In the genomic region with DNA sequence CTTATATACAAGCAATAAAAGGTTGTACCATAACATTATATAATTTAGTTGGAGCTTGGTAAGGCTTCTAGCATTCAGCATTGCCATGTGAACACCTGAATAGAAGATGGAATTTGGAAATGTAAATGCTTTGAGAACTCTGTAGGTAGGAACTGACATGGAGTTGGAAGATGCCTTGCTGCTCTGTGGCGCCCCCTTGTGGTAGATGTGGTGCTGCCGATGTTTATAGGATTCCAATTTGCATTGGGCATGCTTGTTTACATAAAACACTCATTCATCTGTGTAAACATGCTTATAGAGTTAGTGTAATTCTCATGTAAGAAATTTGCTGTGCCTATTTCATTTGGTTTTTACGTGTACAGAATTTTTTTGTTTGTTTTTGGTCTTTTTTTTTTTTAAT, we compare ENCODE assay signal across 7 mouse cellular contexts.
DNase-seq lines count a peak whose midpoint lies in the region; ATAC-seq and TF ChIP-seq lines count a peak whose summit lies in the region.

No protein-coding gene starts in this region.

- peaks cover 32% of the 10 kb centered on the region for H3K4me1 ChIP-seq in neural tube, embryonic 15.5 days
- H3K4me1 ChIP-seq in heart, embryonic 10.5 days: peaks cover 64% of the 10 kb centered on the region
- H3K4me1 ChIP-seq in limb, embryonic 14.5 days (ENCODE audit: control insufficient read depth, insufficient read depth, low read length): peaks cover 33% of the 10 kb centered on the region

- no peak for TF ChIP-seq POLR2A in limb, embryonic 14.5 days (IDR thresholded peaks at IDR 0.05; ENCODE audit: borderline replicate concordance, extremely low read depth, insufficient read depth, insufficient read length)

- no peaks in the 10 kb centered on the region for H3K36me3 ChIP-seq in neural tube, embryonic 15.5 days
- H3K36me3 ChIP-seq in heart, embryonic 10.5 days: no peaks in the 10 kb centered on the region
- no peaks in the 10 kb centered on the region for H3K36me3 ChIP-seq in limb, embryonic 14.5 days (ENCODE audit: control insufficient read depth, insufficient read depth, low read length)

- no peak overlapping the region for H3K27ac ChIP-seq in neural tube, embryonic 15.5 days (replicated peaks)
- H3K27ac ChIP-seq in heart, embryonic 10.5 days: no peak overlapping the region
- no peak overlapping the region for H3K27ac ChIP-seq in limb, embryonic 14.5 days (replicated peaks; ENCODE audit: low read depth, low read length)

- H3K4me3 ChIP-seq in neural tube, embryonic 15.5 days (replicated peaks): no peak overlapping the region
- no peak overlapping the region for H3K4me3 ChIP-seq in heart, embryonic 10.5 days
- no peak overlapping the region for H3K4me3 ChIP-seq in limb, embryonic 14.5 days (replicated peaks; ENCODE audit: low read length)

- DNase-seq in neural tube, embryonic 10.5 days (ENCODE audit: extremely low spot score, low spot score): peak; percentile 84
- DNase-seq in ZHBTc4 (ENCODE audit: low read depth, low spot score): peak; percentile 84
- peak; percentile 91 to 96 for DNase-seq in cerebellum, postnatal 10 days
- DNase-seq in heart, embryonic 10.5 days (ENCODE audit: low spot score): peak; percentile 88
- peak; percentile 67 for DNase-seq in limb, embryonic 14.5 days (ENCODE audit: low spot score)
- DNase-seq in right cerebral cortex, postnatal 14 days: peak; percentile 81

- H3K4me2 ChIP-seq in neural tube, embryonic 15.5 days: no peak overlapping the region
- no peak overlapping the region for H3K4me2 ChIP-seq in limb, embryonic 14.5 days (replicated peaks; ENCODE audit: low read depth, low read length, severe bottlenecking)

- 30% methylated on average over 3 of the region's 3 CpGs for WGBS in neural tube, embryonic 15.5 days
- 25% methylated on average over 3 of the region's 3 CpGs for WGBS in heart, embryonic 10.5 days
- 26% methylated on average over 3 of the region's 3 CpGs for WGBS in limb, embryonic 14.5 days

- no peaks in the 10 kb centered on the region for H3K27me3 ChIP-seq in neural tube, embryonic 15.5 days (replicated peaks)
- H3K27me3 ChIP-seq in heart, embryonic 10.5 days (ENCODE audit: insufficient read depth, poor library complexity, severe bottlenecking): no peaks in the 10 kb centered on the region
- no peaks in the 10 kb centered on the region for H3K27me3 ChIP-seq in limb, embryonic 14.5 days (ENCODE audit: control insufficient read depth, insufficient read depth, low read length)

- H3K9ac ChIP-seq in neural tube, embryonic 15.5 days (replicated peaks): no peak overlapping the region
- H3K9ac ChIP-seq in limb, embryonic 14.5 days (ENCODE audit: low read depth, low read length, severe bottlenecking): no peak overlapping the region

- no peak for ATAC-seq in neural tube, embryonic 15.5 days (ENCODE audit: low FRiP score)
- no peak for ATAC-seq in limb, embryonic 14.5 days (ENCODE audit: low FRiP score, low read depth)

- no peaks in the 10 kb centered on the region for H3K9me3 ChIP-seq in neural tube, embryonic 15.5 days (replicated peaks)
- no peaks in the 10 kb centered on the region for H3K9me3 ChIP-seq in heart, embryonic 10.5 days
- no peaks in the 10 kb centered on the region for H3K9me3 ChIP-seq in limb, embryonic 14.5 days (ENCODE audit: control insufficient read depth, low read length)
